Mouse (Mus musculus): ENCODE data around the gene Htt.

DNA sequence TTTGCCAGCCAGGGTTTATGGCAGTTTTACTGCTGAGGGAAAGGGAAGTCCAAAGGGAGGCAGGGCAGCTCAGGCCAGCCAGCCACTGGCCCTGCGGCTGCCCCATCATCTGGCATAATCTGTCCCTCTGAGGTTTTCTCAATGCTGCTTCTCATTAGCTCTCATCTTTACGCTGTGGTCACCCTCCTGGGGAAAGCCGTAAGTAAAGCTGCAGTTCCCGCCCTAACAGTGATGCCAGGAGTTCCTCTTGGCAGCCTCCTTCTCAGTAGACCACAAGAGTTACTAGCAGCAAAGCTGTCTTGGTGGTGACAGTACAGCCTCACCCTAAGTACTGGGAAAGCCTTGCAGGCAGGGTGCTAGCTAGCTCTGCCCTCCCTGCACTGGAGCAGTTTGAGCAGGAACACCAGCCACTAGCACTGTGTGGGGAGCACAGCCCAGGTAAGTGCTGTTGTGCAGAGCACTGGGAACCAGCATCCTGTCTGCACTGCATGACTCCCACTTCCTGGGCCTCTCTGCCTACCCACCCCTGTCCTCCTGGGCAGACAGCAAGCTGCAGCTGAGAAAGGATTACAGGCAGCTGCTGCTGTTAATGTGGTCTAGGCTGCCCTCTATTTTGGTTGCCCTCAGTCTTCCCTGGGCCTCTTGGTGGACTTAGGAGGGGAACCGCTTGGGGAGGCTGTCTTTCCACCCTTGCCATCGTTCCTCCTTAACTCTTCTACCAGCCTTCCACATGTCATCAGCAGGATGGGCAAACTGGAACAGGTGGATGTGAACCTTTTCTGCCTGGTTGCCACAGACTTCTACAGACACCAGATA lies 146.6 kb downstream of the Htt start, which contains the start of gene Msantd1:
- TF ChIP-seq CTCF (IDR thresholded peaks at IDR 0.05; ENCODE audit: borderline replicate concordance, insufficient read depth, low read length) (no peak), POLR2A (IDR thresholded peaks at IDR 0.05; ENCODE audit: low read depth, low read length) (no peak)

Measured in embryonic fibroblast, embryonic 13.5 days (primary cell).